Mouse (Mus musculus) adrenal gland, adult 8-10 months (tissue): Measurements from ENCODE around the gene Rpl26. TPM values are rescaled to one million over a fixed set of nuclear protein-coding genes. Genes with fewer than 3 reads are reported as not detected.

ENCODE experiments used
- DNase-seq: peaks from one replicate; pipeline ENCODE4 v3.0.0; 2022
- total RNA-seq, 4 experiments: library from RNA; stranded (reverse); gene quantifications; 2 replicates each; pipeline ENCODE4 v1.2.4; 2022

Rpl26 gene
- total RNA-seq, 4 experiments from 2014 or later, result 1,214 to 1,402 (median 1,307) TPM

DNA sequence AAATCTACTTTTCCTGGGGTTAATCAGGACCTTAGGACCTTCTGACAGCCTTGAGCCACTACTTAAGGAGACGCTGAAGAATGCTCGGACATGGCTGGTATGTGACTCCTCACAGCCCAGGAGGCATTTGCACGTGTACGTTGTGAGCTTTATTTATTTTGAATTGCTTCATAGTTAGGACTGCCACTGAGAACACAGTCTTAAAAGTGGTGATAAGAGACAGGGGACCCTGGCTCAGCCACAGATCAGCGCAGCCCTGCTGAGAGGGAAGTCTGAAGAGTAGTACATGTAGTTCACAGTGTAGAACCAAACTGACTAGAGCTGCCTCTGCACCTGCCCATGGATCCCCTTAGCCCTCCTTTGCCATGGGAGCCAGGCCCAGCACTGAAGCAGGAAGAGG is 9.6 kb upstream of the Rpl26 start:
- no peak for DNase-seq

DNA sequence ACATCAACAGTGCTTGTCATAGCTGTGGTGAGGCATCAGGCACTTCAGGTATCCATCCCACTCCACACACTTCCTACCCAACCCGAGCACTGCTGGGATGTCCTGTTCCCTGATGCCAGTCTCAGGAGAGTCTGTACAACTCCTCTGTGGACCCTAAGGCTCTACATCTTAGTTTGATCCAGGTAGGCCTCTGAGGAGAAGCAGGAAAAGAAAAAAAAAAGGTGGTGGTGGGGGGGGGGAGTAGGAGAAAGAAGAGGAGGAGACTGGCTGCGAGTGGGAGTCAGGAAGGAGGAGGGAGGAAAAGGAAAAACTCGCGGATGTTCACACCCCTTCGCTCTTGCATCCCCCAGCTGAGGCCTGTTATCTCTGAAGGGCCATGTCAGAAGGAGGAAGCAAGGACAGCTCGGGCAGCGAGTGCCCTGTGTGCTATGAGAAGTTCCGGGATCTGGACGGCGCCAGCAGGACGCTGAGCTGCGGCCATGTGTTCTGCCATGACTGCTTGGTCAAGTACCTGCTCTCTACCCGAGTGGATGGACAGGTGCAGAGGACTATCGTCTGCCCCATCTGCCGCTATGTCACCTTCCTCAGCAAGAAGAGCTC is 9.1 kb upstream of the Rpl26 start:
- no peak for DNase-seq

DNA sequence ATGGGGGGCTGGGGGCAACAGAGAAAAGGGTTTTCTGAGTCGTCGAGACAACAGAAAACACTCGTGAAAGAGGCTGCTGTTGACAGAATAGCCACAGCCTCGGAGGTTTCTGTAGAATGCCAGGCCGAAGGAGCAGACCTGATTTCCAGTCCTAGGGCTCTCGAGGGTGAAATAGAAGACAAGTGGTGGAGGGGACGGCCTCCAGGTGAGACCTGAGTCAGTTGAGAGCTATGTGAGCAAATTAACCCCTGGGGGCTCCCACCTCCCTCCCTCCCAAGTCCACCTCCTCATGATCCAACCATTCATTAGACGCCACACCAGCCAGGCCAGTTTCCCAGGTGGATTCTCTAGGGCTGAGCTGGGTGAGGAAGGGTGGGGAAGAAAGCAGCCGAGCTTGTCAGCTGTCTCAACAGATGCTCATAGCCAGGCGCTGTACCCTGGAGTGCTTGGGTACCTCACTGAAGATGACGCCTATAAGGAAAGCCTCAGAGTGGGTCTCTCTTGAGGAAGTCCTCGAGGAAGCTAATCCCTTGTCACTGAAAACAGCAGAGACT is 7.4 kb upstream of the Rpl26 start:
- DNase-seq, result no peak

DNA sequence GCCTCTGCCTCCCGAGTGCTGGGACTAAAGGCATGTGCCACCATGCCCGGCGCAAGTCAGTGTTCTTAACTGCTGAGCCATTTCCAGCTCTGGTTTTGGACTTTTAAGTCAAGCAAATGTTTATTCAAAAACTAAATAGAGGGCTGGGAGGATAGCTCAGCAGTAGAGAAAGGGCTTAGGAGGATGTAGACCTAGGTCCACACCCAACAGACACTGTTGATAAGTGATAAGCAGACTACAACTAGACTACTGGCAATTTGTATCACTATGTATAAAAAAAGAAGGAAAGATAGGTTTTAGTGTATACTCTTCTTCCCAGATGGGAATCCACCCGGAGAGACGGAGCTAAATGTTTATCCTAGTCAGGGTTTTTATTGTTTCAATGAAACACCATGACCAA is 5.1 kb upstream of the Rpl26 start:
- DNase-seq, result no peak

DNA sequence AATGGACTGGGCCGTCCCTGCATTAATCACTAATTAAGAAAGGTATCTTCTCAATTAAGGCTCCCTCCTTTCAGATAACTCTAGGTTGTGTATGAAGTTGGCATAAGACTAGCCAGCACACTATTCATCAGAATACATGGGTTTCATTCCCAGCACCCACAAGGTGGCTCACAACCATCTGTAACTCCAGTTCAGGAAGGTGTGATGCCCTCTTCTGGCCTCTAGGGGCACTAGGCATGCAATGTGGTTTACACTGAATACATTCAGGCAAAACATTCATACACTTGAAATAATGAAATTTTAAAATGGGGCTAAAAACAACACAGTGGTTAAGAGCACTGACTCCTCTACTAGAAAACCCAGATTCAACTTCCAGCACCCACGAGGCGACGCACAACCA is 4.3 kb upstream of the Rpl26 start:
- no peak for DNase-seq

DNA sequence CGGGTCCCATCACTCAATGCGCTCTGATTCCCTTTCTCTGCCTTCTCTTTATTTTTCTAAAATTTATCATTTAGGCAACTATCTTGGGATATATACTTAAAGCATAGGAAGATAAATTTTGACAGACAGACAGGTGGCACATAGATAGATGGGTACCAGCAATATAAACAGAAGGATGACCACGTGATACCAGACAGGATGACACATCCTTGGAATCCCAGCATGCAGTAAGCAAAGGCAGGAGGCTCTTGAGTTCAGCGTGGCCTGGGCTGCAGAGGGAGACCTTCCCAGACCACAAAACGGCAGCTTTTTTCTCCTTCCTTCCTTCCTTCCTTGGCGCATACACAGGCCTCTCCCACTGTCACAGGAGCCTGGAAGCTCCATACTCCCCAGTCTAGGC is 3.5 kb upstream of the Rpl26 start:
- DNase-seq, result no peak

DNA sequence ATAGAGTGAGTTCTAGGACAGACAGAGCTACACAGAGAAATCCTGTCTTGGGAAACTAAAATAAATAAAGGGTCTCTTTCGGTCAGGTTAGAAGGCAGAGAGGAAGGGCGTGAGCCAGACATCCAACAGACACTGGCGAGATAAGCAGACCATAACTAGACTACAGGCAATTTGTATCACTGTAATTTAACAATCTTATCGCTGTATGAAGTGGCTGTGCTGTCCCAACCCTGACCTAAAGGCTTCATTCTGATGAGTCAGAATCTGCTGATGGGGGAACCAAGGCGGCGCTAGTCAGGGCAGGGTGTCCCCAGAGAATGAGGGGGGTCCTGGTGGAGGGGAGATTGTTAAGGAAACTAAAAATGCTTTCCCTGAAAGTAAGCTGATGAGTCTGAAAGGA is 2.6 kb upstream of the Rpl26 start:
- DNase-seq, result no peak

DNA sequence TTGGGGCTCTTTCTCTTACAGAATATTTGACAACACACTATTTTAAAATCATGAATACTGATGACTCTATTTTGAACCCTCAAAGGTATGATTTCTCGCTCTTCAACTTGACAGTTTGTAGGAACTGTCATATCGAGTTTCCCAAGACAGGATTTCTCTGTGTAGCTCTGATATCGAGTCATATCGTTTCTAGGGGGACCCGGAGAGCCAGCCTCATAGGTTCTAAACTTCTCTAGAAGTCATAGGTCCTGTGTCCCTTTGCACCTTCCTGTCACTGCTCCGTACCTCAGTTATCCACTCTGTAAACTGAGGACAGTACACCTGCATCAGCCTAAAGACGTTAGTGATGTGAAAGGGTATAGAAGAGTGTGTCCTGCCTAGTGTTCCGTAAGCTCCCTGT is 1.6 kb upstream of the Rpl26 start:
- no peak for DNase-seq

DNA sequence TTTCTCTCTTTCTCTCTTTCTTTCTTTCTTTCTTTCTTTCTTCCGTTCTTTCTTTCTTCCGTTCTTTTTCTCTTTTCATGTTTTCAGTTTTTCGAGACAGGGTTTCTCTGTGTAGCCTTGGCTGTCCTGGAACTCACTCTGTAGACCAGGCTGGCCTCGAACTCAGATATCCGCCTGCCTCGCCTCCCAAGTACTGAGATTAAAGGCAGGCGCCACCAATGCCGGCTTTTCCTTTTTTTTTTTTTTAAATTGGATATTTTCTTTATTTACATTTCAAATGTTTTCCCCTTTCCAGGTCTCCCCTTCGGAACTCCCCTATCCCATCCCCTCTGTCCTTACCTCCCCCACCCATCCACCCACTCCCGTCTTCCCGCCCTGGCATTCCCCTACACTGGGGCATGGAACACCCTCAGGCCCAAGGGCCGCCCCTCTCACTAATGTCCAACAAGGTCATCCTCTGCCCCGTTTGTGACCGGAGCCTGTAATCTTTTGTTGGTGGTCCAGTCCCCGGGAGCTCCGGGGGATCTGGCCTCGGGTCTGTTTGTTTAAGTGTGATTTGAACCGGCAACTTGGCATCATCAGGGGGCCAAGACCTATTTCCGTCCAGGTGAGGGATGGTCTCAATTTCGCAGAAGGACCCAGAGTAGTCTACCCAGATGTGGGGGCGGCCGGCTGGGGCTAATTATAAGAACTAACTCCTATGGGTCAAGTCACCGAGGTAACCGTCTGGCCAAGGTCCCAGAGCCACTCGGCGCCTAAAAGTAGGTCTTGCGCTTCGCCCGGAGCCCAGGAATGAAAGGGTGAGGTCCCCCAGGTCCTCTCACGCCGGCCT is 648 bp upstream of the Rpl26 start:
- no peak for DNase-seq

DNA sequence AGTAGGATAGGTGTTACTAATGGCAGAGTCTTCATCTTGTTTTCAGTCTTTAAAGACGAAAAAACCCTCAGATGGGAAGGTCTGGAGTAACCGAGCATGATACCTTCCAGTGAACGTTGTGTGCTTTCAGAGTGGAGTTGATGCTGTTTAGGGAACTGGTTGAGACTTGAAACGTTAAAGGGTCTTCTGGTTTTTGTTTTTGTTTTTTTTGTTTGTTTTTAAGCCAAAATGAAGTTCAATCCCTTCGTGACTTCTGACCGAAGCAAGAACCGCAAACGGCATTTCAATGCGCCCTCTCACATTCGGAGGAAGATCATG is 623 bp downstream of the Rpl26 start:
- no peak for DNase-seq

DNA sequence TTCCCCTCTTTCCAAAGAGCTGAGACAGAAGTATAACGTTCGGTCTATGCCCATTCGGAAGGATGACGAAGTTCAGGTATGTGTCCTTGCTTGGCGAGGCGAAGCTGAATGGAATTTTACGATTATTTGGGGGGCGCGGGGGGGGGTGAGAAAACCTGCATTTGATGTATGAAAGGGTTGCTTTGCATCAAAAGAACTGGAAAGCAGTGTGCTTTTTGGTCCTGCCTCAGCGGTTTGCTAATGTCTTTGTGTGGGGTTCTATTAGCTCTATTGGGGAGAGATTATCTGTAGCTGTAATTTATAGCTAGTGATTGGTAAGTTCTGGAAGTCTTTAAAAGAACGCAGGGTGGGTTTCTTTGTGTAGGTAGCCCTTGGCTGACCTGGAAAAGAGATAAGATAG is 984 bp downstream of the Rpl26 start:
- no peak for DNase-seq

DNA sequence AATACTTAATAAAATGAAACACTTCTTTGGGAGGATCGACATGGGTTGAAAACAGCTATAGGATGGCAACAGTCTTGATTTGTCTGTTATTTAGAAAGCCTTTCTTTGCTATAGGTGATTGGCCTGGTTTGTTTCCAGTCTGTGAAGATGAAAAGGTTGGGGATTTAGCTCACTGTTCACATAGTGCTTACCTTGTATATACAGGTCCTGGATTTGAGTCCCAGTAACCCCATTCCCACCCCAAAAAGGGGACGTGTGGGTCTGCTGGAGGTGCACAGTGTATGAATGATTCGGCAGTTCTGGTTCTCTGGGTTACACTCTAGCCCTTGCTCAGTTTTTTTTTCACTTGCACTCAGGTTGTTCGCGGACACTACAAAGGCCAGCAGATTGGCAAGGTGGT is 1.4 kb downstream of the Rpl26 start:
- no peak for DNase-seq

DNA sequence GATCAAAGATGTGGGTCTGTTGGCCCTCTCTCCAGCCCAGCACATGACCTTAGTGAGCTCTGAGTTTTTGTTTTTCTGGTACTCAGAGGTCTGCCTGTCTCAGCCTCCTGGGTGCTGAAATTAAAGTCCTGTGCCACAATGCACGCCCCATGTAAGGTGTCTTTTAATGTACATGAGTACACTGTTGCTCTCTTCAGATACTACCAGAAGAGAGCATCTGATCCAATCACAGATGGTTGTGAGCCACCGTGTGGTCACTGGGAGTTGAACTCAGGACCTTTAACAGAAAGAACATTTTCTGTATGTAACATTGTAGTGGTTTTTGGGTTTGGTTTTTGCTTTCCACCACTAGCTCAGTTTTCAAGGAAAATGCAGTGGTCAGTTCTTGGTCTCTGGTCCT is 2.4 kb downstream of the Rpl26 start:
- DNase-seq, result no peak

DNA sequence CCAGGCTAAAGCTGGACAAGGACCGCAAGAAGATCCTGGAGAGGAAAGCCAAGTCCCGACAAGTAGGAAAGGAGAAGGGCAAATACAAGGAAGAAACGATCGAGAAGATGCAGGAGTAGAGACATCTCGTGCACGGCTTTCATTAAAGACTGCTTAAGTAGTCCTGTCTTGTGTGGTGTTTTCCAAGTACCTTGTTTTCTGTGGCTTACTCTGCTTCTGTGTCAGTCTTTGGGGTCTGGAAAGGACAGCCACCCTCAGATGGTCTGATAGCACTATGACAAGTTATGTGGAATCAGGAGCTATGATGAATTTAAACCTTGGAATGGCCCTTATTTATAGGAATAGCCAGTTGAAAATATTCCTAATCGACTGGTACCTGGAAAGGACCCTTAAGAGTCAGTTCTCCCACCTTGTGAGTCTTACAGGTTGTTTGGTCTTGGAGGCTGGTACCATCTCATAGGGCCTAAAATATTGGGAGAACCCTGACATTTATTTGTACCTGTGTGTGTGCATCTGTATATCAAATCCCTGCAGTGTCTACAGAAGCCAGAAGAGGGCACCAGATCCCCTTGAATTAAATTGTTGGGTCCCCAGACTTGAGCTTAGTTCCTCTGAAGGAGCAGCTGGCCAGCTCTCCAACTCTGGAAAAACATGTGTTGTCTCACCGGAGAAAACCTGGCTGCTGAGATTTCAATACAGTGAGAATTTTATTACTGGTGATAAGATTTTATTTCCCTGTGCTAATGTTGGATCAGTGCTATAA is 3.2 kb downstream of the Rpl26 start:
- peak; percentile 61 for DNase-seq

DNA sequence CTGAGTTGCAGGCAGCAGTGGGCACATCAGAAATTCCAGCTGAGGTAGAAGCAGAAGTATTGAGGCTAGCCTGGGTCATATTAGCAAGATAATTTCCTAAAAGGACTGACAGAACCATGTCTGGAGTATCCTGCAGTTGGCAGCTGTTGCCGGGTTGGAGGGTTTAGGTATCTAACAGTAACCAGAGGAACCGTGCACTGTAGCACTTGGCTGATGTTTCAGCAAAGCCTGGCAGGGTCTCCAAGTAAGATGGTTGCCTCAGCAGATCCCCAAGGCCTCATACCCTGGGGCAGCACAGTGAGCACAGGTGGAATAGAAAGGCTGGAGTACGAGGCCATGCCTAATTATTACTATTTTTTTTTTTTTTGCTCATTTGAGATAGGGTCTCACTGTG is 3.8 kb downstream of the Rpl26 start:
- no peak for DNase-seq

DNA sequence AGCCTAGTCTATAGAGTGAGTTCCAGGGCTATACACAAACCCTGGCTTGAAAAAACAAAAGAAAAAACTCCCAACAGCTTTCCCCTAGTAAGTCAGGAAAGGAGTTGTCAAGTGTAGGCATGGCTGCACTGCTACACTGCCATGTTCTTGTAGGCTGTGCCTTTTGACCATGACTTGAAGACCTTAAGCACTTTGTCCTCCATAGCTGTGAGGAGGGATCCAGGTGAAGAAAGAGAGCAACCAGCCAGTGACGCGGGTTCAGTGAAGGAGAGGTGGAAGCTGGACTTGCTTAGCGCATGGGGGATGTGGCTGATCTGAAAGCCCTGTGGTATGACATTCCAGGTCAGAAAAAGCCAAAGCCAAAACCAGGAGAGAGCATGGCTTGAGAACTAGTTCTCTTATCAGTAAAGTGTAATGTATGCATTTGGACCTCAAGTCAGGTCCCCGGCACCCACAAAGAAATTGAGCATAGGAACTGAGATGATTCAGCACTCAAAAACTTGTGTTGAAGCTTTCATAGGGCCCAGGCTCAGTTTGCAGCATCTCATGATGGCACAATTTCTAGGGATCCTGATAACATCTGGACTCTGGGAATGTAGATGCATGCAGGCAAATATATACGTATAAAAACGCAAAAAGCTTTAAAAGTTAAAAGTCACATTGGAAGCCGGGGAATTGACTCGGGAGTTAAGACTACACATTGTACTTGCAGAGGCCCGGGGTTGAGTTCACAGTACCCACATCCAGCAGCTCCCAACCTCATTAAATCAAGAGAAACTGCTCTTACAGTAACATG is 4.5 kb downstream of the Rpl26 start:
- DNase-seq, result no peak

DNA sequence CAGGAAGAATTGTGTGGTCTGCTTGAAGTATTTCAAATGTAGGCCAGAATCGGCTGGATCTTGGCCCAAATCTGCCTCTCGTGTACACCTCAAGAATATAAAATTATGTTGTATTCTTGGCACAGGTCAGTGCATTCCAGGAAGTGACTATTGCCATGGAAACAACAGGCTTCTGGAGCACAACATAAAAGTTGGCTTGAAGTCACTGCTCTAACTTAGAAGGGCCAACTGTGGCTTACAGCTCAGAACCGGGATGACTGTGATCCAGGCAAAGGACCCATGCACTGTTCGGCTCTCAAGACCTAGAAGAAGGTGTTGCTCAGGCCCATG is 5.0 kb downstream of the Rpl26 start:
- no peak for DNase-seq

DNA sequence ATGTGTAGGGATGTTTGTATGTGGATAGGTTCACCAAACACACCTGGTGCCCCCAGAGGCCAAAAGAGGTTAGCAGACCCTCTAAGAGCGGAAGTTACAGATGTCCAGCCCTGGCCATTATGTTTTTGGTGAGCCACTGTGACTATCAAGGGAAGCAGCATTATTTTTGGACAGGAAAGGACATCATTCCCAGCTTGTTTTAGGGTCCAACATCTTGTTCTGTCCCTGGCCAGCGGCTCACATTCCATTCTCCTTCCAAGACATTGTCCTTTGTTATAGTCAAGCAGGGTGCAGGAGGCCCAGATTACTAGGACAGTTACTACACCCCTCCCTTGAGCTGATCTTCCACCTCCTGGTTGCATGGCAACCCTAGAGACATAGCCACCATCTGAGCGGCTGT is 5.9 kb downstream of the Rpl26 start:
- no peak for DNase-seq

DNA sequence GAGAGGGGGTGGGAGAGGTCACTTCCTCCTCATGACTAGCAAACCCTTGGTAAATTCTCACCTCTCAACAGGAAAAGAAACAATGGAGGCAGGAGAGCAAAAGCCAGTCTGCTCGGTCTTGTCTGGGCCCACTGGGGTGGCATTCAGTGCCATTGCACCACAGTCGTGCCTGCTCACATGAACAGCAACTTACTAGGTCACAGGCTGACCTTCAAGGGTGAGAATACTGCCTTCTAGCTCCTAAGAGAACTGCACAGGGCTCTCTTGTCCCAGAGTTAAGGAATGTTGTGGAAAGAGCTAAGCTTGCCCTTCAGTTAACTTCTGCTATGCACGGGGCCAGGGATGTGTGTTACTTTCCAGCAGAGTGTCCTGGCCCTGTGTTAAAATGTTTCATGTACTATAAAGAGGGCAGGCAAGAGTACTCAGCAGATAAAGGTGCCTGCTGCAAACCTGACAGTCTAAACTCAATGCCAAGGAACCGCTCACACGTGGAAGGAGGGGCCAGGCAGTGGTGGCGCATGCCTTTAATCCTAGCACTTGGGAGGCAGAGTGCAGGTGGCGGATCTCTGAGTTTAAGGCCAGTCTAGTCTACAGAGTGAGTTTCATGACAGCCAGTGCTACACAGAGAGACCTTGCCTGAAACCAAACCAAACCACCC is 7.6 kb downstream of the Rpl26 start:
- DNase-seq, result no peak

DNA sequence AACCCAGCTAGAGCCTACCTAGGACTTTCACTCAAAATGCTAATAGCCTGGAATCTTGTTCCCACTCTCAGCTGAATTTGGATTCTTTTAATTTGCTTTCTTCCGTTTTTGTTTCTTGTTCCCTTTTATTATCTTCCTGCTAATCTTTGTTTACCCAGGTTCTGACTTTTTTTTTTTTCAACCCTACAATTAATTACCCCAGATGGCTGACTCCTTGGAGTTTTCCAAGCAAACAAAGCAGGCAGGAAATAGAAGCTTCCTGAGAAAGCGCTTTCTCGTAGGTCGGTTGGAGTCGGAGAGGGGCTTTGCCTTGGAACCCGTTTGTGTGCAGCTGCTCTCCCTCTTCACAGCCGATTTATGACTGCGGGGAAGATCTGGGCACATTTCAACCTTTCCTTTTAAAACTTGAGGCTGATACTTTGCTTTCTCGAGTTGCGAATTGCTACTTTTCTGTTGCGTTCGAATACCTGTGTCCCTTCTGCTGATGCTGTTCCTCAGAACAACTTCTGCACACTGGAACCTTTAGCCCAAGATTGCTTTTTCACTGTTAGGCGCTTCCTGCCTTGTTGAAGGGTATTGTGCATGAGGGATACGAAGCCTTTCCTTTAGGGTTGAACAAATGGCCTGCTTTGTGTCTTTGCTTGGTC is 10.3 kb downstream of the Rpl26 start:
- DNase-seq, result no peak

DNA sequence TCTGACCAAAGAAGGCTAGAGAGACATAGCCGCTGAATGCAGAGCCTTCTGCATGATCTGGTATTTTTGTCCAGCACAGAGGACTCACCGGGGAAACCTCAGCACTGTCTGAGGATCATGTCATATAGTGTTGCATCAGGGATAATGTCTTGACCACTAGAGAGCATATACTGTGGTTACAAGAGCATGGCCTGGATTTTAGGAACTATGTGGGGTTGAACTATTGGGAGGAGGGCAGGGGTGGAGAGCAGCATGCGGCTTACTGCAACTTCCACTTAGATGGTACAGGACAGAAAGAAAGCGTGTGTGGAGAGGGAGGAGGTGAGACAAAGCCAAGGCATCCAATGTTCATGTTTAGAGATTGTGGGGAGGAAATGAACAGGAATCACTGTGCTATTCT is 13.2 kb downstream of the Rpl26 start:
- no peak for DNase-seq

DNA sequence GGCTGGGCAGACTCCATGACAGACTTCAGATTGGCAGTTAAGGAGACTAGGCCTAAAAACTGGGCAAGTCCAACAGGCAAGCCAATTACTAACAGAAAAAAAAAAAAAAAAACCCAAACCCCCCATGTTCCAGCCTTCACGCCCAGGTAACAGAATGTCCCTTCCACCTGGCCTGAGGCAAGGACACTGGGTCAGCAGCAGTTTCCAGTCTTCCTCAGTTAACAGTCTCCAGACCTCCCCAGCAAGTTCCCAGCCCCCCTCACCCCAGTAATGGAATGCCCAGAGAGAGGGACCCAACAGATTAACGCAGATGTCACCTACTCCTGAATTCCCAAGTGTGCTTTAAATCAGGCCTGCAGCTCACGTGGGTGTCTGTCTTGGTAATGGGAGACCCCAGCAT is 21.8 kb downstream of the Rpl26 start:
- no peak for DNase-seq
